Mouse (Mus musculus) cerebellum, adult 8-10 months (tissue): ENCODE results near the gene Gm47791.

ENCODE experiments used
- DNase-seq: peaks from one replicate; pipeline ENCODE4 v3.0.0; 2022

Gm47791 gene

DNA sequence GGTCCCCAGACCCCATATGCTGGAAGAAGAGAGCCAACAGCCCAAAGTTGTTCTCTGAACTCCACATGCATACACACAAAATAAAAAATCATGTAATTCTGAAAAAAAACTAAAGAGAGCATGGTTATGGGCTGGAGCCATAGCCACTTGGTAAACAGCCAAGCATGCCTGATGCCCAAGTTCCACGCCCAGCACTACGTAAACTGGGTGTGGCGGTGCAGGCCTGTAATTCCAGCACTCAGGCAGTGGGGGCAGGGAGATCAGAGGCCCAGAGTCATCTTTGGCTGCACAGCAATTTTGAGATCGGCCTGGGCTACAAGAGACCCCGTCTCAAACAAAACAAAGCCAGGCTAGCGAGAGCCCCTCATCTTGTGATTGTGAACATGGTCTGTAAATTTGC is 14.5 kb upstream of the Gm47791 start:
- no peak for DNase-seq

DNA sequence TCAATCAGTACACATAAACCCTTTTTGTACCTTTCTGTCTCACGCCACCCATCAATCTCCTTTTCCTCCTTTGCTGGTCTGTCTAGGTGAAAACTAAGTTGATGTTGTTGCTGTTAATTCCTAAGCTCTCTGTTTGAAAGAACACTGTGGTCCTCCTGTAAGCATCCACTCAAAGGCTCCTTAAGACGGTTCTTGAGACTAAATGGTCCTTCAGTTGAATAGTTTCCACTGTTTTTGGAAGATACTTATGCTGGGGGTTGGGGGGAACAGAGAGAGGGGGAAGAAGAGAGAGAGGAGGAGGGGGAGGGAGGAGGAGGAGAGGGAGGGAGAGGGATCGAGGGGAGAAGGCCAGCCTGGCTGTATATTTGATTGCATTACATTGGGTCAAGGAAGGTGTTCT is 12.5 kb upstream of the Gm47791 start:
- DNase-seq: no peak

DNA sequence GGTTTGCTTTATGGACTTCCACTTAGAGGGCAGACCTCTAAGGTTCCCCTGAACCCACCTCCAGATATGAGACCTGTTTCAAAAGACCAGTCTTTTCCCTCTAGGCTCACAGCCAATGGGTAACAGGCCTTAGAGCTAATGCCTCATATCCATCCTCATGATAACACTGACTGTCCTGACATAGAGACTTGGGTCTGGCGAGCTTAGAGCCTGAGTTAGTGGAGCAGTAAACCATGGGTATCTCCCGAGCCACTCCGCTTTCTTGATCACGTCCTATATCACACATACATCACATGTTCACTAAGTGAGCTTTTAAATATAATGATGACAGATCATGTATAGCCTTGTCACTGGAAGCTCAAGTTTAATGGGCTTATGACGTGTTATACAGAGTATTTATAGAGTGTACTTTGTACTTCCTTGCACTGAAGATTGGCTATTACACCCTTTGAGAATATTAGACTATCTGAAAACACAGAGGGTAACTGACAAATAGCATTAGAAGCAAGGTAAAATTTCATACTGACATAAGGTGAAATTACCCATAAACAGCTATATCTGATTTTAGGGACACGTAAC is 8.4 kb upstream of the Gm47791 start:
- no peak for DNase-seq

DNA sequence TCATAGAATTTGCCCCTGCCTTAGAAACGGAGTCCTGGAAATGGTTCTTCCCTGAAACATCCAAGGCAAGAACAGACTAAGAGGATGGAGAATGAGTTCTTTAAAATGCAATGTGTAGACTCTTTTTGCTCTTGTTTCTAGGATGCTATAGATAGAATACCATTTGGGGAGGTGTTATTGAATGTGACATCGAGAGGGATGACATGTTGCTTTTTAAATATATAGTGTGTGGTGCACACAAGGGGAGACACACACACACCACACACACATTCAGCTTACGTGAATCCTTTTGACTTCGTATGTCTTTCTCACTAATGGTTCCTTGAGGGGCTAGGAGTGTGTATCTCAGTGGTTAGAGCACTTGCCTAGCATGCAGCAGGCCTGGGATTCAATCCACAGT is 4.2 kb upstream of the Gm47791 start:
- no peak for DNase-seq

DNA sequence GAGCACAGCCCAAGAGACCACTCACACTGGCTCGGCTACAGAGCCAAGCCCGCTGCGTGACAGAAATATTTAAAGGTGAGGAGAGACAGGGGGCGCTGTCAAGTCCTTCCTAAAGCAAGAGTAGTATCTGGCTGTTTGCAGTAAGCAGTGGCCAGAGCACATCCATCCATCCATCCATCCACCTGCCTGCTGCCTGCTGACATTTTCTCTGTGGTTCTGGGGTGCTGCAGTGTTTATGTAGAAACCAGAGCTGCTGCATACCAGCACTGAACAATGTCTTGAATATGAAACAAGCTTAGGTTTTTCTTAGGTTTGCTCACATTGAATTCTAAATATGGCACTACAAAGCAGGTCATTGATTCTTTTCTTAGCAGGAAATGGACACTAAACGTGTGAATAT is 2.2 kb upstream of the Gm47791 start:
- DNase-seq: no peak

DNA sequence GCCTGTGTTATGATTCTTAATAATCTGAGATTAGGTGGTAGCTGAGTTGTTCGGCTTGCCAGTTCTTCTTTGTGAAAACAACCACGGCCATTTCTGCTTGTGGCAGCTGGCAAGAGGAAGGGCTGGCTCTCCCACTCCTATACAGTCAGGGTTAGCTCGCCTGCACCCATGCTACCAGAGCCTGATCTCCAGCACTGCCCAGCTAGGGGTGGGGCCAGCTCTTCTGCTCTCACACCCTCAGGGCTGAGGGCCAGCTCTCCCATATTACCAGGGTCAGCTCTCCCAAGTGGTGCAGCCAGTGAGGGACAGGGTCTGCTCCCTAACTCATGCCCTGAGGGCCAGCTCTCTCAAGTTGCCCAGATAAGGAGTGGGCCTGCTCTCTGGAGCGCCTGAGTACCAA is 1.4 kb upstream of the Gm47791 start:
- no peak for DNase-seq

DNA sequence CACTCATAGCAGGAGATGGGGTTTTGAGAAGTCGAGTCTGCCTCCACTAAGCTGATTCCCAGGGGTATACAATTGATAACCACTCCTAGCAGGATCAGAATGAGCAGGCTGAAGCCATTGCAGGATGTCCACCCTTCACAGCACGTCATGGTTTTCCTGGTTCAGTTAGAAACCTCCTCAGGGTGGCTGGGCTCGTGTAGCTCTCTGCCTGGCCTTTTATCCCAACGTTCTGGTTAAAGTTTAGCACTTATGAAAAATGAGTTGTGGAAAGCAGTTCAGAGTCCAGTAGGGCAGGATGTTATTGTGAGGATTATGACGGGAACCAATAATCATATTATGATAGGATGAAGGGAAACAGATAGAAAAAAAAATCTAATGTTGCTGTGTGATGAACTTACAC is 2.8 kb downstream of the Gm47791 start, which contains the start of gene Tm4sf20:
TSS of gene Tm4sf20 (minus strand) at position 193 of the 400 bp plus-strand sequence.
- DNase-seq: no peak

DNA sequence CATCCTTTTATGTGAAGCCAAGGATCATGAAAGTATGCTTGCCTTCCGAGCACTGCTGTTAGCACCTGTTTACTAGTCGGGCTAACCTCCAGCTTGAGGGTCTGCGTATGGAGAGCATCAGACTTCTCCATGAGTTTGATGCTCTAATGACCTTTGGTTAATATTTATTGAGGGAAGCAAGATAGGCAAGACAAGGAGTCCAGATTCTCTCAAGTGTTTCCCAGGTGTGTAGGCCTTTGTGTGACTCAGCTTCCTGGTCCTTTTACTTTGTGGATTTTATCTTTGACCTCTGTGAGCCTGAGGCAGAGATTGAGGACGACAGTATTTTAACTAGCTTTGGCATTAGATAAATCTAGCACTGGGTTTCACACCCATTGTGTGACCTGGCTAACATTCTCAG is 4.4 kb downstream of the Gm47791 start:
- no peak for DNase-seq

DNA sequence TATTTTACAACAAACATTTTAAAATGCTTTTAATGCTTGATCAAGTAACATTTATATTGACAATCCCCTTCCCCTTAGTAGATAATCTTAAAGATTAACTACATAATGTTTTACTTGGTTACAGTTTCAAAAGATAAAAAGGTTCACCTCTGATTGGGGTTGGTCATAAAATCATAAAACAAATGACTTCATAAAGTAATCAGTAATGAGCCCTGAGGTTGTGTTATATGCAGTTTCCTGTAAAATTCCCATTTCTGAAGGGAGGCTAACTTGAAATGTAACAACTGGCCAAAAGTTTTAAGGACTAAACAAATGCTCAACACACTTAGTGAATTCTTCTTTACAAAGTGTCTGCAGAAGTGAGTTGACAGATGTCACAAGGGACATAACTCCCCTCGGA is 4.8 kb downstream of the Gm47791 start:
- DNase-seq: no peak

DNA sequence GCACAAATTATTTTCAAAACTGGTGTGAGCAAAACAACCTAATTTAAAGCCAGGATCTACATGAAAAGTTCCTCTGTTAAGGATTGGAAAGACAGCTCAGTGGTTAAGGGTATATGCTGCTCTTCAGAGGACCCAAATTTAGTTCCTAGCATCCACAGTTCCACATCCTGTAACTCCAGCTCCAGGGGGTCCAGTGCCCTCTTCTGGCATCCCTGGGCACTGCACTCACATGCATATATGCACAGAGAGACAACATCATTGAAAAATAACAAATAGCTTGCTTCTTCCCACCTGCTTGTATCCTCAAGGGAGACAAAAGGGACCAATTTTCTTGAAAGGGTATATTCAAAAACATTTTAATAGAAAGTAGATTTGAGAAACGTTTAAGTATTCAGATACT is 8.8 kb downstream of the Gm47791 start:
- DNase-seq: no peak

DNA sequence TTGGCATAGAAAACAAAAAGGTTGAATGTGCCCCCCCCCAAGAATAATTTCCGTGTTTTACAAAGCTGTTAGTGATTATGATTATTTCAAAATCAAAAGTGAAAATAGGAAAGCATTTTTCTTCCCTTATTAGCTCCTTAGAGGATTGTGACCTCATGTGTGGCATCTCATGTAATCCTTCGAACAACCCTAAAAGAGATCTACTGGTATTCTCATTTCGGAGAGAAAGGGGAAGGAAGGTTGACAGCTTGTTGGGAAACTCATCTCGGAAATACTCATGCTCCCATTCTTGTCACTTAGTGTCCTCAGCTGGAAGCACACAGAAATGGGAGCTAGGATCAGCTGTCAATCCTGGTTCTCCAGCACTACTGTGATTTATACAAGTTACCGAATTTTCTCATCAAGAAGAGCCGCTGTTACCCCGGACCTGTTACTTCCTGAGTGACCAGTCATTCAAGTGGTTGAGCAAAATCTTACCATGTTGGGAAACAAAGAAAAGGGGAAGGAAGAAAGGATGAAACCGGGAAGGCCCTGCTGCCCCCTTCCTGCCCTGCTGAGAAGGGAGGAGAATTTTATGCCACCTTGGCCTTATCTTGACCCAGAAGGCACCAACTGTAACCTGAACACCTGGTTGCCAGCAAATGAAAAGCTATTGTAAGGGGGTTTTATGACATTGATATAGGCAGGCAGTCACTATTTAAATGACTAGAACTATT is 9.4 kb downstream of the Gm47791 start:
- DNase-seq: no peak

DNA sequence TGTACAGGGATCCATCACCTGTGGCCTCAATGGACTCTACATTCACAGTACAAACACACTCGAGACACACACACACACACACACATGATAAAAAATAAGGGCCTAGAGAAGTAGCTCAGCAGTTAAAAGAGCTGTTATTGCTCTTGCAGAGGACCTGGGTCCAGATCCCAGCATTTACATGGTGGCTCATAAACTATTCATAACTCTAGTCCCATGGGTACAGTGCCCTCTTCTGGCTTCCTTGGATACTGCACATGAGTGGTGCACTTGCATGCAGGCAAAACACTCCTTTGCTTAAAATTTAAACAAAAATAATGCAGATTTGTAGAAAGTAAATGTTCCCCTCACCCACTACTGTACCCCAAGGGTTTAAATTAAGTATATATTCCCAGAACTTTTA is 11.5 kb downstream of the Gm47791 start:
- no peak for DNase-seq

DNA sequence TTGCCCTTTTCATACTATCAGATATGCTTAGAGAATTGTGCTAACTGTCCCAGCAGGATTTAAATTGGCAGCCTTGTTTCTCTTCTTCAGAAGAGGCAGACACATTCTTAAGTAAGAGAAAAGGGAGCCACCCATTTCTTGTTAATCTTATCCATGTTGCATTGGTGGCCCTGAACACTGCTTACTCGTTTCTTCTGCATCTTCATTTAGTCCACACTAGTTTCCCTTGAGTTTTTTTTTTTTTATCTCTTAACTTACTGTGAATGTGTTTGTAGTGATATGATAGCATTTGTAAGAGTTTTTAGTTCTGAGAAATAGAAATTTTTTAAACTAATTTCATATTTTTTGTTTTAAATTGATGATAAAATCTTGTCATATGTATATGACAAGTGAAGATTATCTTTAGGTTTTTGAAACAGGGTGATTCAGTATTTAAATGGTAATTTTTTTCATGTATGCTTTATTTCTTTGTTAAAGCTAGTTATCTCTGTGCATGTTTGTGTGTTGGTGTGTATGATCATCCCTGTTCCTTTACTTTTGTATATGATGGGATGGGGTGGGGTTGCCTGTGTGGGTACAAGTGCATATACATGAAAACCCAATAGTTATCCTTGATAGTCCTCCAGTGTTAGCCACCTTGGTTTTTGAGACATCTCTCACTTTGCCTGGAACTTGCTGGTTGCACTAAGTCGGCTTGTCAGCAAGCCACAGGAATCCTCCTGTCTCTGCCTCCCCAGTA is 23.2 kb downstream of the Gm47791 start:
- no peak for DNase-seq

DNA sequence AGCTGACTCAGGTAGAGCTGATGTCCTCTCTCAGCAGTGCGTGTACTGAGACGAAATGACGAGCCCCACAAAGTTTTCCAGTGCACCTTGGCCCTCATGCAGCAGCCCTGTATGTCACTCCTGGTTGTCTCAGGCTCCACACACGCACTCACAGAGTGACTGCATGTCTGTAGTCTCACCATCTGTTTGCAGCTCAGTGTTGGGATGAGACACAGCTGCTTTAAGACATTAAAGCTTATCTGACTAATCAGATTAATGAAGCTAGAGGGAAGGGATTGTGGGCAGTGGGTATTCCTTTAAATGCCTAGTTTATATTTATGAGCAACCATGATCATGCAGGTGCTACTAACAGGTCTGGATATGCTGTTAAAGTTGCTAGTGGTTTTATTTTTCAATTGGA is 24.6 kb downstream of the Gm47791 start:
- no peak for DNase-seq

DNA sequence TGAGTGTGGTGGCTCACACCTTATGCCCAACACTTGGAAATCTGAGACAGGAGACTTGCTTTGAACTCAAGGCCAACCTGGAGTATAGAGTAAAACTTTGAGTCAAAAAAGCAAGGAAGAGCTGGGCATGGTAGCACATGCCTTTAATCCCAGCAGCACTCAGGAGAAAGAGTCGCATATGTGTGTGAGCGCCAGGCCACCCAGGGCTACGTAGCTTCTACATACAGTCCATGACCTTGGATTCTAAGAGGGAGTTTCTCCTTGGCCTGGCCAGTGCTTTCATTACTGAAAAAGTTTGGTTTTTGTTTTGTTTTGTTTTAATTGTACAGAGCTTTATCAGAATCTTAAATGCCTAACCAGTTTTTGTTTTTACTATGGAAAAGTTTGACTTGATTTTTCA is 27.1 kb downstream of the Gm47791 start:
- no peak for DNase-seq

DNA sequence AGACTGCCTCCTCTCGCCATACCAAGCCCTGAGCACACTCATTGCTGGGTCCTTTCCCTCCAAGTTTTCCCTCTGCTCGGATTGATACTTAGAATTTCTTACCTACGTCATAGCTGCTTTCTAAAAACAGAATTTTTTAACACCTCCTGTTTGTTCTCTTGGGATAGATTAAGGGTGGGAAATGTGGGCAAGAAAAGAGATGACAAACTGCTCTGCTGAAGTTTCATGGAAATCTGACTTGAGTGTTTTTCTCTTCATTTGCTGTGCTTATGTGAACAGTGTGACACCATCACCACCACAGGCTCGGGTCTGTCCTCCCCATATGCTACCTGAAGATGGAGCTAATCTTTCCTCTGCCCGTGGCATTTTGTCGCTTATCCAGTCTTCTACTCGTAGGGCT is 29.5 kb downstream of the Gm47791 start:
- DNase-seq: no peak

DNA sequence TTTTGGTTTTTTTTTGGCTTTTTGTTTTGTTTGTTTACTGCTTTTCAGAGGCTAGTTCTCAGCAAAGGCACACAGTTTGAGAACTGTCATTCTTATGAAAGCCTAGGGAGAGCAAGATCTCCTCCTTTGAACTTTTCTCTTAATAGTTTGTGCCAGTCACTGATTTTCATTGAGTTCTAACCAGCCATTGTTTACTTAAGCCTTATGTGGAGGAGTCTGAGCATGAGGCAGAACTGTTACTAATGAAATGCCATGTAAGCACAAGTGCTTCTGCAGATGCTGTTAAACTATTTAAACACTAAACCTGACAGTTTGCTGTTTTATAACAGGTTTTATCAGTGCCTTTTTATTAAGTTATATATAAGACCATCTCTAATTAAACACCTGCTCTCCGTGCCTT is 33.0 kb downstream of the Gm47791 start:
- no peak for DNase-seq

DNA sequence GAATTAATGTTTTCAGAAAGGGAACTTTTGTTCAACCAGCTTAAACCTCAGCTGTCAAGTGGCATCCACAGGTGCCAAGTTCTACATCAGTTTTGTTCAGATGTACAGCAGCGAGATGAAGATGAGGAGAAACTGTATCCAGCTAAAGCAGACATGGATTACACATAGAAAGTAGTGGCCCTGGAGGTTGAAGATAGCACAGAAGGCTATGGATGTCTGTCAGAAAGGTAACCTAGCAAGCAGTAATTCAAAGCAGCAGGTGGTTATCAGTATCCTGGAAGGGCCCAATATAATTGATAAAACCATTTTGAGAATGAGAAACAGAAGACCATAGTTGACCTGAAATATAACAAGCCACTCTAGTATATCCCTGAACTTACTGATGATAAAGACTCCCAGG is 37.7 kb downstream of the Gm47791 start:
- DNase-seq: no peak

DNA sequence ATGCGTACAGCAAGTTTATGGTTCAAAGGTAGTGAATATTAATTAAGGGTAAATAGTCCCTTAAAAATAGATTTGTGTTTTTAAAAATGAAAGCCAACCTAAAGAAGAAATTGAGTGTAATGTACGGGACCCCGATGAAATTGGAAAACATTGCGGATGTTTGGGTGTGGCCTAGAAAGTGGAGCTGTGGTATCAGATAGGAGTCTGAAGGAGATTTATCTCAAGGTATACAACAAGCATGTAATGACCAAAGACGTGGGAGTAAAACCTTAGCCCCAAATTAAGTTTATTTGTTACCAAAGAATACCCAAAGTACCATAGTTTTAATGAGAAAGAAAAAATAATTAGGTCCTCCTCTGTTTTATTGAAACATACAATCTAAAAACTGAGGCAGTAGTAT is 44.6 kb downstream of the Gm47791 start:
- no peak for DNase-seq

DNA sequence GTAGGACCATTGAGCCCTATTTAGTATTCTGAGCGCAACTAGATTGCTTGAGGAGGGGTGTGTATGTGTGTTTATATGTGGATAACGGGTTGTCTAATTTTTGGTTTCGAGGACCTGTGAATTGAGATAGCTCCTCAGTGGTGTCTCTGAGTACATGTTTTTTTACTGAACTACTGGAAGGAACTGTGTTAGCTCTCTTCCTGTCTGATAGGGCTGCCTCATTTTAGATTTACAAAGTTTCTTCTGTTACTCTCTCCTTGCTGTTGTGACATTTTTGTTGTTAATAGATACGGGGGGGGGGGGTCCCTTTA is 45.2 kb downstream of the Gm47791 start:
- DNase-seq: no peak

DNA sequence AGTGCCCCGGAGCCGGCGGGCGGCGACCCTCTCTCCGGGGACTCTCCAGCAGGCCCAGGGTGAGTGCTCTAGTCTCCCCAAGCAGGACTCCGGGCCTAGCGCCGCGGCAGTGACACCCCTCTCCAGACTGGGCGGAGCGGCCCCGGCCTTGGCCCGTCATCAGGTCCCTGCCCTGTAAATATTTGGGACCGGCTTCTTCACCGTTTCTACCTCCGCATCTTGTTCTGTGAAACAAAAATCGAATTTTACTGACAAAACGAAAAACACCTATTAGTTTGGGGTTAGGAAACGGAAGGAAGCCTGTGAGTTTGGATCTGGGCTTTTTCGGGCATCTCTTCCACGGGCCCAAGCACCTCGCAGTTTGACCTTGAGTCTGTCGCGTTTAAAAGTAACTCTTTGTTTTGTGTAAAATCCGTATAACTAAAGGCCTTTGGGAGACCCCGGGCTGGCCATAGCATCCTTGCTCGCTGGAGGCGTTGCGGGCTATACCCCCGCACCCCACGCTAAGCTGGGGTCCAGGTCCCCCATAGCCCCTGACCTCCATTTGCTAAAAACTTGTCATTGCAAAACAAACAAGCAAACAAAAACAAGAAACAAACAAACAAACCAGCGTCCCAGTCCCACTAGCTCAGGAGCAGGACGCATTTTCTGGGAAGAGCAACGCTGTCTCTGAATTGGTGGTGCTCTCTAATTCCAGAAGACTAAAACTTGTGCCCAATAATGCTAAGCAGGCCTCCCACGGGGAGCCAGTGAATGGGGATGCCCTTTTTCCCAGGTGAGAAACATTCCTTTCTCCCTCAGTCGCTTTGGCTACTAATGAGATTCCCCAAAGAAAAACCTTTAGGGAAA is 45.8 kb downstream of the Gm47791 start:
- DNase-seq: no peak

DNA sequence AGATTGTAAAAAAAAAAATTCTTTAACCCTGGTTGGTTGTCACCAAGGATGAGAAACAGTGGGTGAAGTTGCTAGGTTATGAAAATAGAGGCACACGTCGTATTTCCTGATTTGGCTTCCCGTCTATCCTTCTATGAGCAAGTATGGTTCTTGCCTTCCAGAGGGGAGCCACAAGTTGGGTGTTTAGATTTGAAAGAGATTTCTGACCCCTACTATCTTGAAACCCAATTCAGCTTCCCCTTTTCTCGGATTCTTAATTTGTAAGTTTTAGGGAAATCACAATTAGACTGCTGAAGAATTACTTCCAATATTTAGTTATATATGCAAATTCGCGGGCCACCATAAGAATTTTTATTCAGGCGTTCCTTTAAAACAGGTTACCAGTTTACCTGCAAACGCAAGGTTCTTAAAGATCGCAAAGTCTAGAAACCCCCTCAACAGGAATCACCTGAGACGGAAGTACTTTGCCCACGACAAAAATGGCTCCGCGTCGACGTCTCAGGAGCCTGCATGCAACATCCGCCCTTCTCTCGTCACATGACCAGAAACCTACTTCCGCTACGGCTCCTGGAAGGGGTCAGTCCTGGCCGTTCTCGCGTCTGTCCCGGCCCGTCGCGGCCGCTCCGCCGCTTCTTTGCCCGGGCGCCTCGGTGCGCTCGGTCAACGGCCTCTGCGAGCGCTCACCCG is 46.6 kb downstream of the Gm47791 start, which contains the start of gene Mff:
TSS of gene Mff (plus strand) at position 552 of the 687 bp plus-strand sequence.
- peak; percentile 92 for DNase-seq
